Mouse (Mus musculus): ENCODE results near the gene Atp2a1.
"Not testable (repeated sequence)": the region's sequence is repeated elsewhere in the genome, so short reads cannot be mapped to it uniquely, and the experiment has no call there.

Gene Atp2a1

DNA sequence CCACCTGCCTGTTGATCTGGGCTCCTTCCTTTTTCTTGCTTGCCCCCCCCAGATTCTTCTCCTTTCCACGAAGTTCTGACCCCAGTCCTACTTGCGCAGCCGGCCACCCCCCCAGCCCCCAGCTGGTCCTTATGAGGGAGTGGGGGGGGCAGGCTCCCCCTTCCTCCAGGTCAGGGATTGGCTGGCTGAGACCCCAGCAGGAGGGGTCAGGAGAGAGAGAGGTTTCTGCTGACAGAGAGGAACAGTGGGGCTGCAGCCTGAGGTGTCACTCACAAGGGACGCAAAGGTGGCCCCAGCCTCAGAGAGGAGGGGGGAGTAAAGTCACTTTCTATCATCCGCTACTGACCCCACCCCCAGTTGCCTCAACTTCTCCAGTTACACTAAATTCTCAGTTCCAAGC is at the start of gene Atp2a1:
Gene Atp2a1 (minus strand): TSS at position 105 of the 400 bp plus-strand sequence.
- no peak for DNase-seq

GRCm38 (mm10) chr7:126511287-126511686 is 48.4 kb upstream of the Atp2a1 start:
- no peak for DNase-seq

DNA sequence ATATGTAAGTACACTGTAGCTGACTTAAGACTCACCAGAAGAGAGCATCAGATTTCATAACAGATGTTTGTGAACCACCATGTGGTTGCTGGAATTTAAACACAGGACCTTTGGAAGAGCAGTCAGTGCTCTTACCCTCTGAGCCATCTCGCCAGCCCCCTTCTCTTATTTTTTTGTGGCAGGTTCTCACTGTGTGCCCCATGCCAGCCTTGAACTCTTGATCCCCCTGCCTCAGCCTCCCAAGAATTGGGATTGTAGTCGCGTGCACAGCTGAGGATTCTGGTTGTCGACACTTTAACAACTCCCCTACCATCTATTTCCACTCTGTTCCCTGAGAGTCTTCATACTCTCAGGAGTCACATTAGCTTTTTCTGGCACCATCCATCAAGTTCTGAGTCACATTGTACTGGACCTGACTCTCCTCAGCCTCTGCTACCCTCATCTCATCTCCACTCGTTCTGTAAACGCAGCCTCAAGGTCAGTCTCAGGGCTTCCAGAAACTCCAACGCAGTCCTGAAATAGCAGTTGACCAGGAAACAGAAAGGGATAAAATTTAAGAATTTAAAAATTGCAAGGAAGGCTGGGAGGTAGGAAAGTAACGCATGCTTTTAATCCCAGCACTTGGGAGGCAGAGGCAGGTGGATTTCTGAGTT is 44.3 kb upstream of the Atp2a1 start:
- DNase-seq = no peak

DNA sequence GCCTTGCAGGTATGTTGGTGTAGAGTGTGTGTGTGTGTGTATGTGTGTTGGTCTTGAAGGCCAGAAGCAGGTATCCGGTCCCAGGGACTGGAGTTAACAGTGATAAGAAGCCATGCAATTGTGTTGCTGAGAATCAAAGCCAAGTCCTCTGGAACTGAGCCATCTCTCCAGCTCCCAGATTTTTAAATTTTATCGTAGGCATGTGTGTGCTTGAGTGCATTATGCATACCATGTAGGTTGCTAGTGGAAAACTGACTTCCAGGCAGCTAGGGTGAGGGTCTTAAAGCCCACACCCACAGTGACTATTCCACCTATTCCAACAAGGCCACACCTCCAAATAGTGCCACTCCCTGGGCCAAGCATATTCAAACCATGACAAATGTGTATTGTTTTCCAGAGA is 42.0 kb upstream of the Atp2a1 start:
- DNase-seq = no peak

DNA sequence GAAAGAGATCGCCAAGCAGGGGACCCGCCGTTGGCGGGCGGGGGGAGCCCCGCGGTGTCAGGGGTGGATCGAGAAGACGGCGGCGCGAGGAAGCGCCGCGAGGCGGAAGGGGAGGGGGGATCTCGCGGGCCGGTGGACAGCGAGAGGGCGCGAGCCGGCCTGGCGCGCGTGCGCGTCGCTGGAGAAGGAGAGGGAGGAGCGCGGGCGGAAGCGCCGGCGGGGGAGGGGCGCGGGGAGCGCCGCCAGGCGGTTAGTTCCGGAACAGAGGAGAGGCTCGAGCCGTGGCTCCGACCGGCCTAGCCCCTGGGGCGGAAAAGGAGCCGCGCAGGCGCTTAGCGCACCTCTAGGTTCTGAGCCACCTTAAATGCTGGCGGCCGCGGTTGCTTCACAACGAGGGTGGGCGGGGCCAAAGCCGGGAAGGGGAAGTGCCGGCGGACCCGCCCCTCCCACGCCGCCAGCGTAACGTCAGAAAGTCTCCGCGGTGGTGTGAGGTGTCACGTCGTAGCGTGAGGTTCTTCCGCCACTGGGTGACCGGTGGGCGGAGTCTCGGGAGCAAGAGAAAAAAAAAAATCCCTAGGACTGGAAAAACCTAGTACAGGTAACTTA is 40.5 kb upstream of the Atp2a1 start, which contains the start of gene Atxn2l:
Gene Atxn2l (minus strand): TSS at position 165 of the 606 bp plus-strand sequence.
- DNase-seq = peak; percentile 98 to 99

DNA sequence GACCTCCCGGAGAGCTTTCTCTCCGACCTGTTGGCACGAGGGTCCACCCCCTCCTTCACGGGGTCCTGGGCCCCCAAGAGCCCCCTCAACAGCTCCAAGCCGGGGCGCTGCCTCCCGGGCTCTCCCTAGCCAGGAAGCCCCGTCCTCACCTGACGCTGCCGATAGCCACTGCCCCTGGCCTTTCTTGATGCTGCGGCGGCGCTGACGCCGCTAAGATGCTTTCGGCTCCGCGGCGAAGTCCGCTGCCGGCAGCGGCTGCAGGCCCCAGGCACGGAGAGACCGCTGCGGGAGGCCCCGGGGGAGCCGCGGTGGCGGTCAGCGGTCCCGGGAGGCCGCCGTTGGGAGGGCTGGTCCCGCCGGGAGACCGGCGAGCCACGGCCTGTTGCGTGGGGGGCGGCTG is 39.8 kb upstream of the Atp2a1 start:
- no peak for DNase-seq

DNA sequence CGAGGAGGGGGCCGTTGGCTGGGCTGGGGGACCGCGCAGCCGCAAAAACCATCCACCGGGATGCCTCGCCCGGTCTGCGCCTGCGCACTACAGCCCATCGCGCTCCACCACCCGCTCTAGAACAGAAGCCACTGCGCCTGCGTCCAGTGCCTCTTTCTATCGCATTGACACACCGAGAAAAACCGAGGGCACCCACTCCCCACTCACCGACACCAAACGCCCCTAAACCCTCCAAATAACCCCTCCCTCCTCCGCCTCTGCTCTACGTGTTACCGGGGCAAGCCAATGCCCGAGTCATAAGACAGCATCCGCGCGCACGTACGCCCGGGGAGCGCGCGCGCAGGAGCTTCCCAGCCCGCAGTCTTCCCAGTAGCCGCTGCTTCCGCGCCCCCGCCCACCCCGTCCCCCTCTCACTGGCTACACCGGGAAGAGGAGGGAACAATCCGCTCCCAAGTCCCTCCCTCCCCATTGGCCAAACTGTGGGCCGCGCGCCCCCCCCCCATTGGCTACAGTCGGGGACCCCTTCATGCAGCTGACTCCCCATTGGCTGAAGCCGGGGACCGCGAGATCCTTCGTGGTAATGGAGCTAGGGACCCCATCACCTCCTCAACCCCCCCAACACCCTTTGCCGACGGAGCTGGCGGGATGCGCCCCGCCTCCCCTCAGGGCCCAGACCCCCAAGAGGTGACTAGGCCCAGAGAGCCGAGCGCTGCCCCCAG is 39.3 kb upstream of the Atp2a1 start:
- peak; percentile 90 to 92 for DNase-seq

- no peak for DNase-seq
Measured at GRCm38 (mm10) chr7:126501684-126502022, 38.7 kb upstream of the Atp2a1 start.

GRCm38 (mm10) chr7:126499416-126499815 is 36.5 kb upstream of the Atp2a1 start:
- no peak for DNase-seq

DNA sequence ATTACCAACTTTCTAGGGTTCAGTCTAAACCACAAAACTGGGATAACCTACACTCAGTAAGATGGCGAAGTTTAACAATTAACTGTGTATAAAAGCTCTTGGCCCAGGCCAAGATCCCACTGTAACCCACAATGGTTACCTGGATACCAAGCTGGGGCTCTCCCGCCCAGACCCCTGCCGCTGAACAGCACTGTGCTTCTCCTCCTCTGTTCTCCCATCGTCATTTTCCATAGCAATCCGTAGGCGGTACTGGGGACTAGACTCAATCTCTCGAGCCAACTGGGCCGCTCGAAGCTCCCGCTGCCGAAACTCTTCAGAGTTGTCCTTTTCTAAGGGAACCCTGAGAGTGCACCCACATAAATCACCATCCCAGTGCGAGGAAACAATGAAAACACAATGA is 35.1 kb upstream of the Atp2a1 start:
- no peak for DNase-seq

DNA sequence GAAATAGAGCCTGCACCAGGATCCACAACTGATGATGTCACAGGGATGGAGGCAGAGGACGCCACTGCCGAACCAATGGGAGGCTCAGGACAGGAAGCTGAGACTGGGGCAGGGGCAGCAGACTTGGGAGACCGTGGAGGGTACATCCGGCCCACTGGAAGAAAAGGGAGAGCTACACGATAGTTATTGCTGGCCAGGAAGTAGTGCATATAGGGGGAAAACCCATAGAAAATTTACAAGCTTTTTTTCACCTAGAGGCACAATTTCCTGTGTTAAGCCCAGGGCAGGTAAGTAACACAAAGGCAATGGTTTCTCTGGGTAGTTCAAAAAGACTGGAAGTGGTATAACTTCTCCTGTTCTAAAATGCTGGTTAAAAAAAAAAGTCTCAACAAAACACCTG is 33.6 kb upstream of the Atp2a1 start:
- DNase-seq = no peak

DNA sequence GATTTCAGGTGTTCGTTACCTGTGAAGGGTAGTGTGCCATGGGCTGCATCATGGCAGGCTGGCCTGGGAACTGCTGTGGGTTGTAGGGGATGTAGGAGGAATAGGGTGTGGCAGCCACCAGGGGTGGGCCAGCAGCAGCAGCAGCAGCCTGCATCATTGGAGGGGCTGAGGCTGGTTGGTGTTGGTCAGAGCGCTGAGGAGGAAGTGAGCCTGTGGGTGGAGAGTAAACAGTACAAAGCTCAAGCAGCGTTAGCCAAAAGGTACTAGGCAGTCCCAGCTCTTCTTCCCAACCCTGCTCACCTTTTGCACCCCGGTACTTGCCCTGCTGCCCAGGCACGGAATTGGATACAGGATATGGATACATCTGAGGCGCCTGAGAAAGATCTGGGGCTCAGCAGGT is 31.2 kb upstream of the Atp2a1 start:
- no peak for DNase-seq

- DNase-seq = no peak
Measured at GRCm38 (mm10) chr7:126491973-126492372, 29.1 kb upstream of the Atp2a1 start.

DNA sequence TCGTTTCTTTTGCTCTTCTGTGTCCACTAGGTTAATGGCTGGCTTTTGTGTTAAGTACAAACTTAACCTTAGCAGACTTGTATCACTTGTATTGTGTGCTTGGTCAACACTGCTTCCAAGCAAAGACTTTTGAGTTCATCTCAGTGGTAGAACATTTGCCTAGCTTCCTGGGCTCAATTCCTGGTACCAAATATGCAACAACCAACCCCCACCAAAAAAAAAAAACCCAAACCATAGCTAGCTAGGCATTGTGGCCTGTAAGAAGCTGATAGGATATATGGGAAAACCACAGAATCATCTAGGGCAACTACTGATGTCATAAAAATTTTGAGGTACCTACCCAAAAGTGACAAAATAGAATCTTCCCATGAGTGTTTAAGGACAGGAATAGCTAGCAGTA is 28.1 kb upstream of the Atp2a1 start:
- DNase-seq = no peak

DNA sequence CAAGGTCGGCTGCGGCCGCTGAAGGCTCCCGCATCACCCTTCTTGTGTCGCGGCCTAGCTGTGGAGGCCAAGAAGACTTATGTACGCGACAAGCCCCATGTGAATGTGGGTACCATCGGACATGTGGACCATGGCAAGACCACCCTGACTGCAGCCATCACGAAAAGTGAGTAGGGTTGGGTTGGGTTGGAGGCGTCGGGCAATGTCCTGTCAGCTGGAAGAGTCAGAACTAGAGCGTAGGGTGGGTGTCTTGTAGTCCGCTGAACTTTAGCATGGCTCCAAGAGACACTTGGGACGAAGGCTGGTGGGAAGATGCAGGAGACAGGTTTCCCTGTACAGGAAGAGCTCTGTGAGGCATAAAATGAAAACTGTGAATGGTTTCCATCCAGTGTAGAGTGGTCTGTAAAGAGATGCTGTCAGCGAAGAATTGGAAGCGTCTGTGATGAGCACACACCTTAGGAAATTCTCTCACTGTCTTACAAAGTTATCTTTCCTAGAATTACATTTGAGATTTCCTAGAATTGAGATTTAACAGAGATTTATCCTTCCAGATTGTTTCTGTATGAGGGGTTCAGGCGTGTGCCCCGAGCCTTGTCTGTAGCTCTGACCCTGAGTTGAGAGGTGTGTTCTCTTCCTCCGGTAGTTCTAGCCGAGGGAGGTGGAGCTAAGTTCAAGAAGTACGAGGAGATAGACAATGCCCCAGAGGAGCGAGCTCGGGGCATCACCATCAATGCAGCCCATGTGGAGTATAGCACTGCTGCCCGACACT is 24.9 kb upstream of the Atp2a1 start:
- not testable (repeated sequence) for DNase-seq

GRCm38 (mm10) chr7:126487052-126487483 is 24.2 kb upstream of the Atp2a1 start, which contains the start of gene Tufm:
Gene Tufm (plus strand): TSS chr7:126487361.
- peak; percentile 97 to 98 for DNase-seq

DNA sequence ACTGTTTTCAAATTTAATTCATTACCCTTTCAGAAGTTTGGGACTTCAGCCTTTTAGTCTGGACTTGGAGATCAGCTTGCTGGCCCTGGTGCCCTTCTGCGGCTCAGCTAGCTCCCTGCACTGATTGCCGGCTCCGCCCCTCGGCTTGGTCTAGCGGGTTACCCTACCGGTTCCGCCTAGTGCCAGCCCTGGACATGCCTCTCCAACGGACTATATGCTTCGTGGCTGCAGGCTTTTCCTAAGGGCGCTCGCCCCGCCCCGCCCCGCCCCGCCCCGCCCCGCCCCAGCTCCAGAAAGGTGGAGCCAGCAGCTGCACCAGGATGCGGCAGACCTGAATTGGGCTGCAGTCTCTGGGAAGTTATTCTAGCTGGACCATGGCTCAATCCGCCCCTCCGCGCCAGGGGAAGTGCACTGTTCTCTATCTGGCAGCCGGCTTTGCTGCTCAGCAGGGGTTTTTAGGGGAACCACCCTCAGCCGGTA is 19.5 kb upstream of the Atp2a1 start:
- peak; percentile 94 to 96 for DNase-seq

GRCm38 (mm10) chr7:126481699-126482098 is 18.8 kb upstream of the Atp2a1 start:
- DNase-seq = no peak

GRCm38 (mm10) chr7:126474993-126475581 is 12.2 kb upstream of the Atp2a1 start, which contains the start of gene Sh2b1:
Gene Sh2b1 (minus strand): TSS chr7:126475424.
- DNase-seq = peak; percentile 87 to 90

GRCm38 (mm10) chr7:126474486-126474955 is 11.6 kb upstream of the Atp2a1 start:
- peak in 1 of 2 experiments; percentile 23 for DNase-seq

DNA sequence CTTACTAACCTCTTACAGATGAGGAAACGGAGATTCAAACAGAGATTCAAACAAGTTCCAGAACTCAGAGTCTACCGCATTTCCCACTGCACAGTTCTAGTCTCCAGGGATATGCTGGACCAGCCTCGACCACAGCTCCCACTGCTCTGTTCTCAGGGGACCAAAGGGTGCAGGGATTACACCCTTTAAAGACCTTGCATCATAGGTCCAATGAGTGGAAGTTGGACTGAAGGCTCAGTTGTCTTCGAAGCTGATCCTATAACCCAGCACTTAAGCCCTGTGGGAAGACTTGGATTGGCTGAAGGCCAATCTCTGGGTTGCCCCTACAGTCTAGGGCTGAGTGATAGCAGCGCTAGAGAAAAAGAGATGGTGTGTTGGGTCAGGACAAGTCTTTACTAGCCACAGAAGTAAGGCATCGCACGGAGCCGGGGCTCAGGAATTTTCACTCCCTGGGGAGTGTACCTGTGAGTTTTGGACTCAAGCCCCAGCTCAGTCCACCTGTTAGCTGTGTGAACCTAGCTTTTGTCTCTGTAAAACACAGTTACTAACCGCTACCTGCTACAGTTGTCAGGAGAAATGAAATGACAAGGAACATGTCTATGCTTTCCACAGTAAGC is 10.7 kb upstream of the Atp2a1 start:
- no peak for DNase-seq

DNA sequence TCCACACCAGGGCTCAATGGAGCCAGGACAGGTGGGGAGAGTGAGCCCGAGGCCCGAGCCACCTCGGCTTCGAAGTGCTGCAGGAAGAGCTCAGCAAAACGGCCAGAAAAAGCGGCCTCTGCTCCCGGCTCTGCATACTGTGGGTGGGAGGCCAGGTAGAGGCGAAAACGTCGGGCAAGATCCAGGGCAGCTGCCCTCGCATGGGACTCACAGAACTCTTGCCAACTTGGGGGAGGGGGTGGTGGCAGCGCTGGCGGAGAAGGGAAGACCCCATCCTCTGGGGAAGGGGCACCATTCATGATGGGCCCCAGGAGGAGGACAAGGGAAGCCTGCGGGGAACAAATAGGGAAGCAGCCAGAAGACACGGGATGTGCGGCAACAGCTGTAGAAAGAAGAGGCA is 9.8 kb upstream of the Atp2a1 start:
- DNase-seq = no peak

All from kidney, adult 8-10 months (tissue).